Mouse (Mus musculus) layer of hippocampus, postnatal 14 days (tissue): ENCODE data around the gene Aldh1b1. TPM values are rescaled to one million over a fixed set of nuclear protein-coding genes. Genes with fewer than 3 reads are reported as not detected.

Experiments
- DNase-seq, 2 experiments: peaks; one replicate each; pipeline ENCODE4 v3.0.0; 2021 to 2022; ENCODE audit warnings: low spot score in 2 of 2, mixed read lengths in 1 of 2
- total RNA-seq, 2 experiments: library from RNA; stranded (reverse); gene quantifications; 2 replicates each; pipeline ENCODE4 v1.2.3; 2021

Aldh1b1 gene
- total RNA-seq, 2 experiments from 2014 or later, result 11.0 to 16.0 TPM

GRCm38 (mm10) chr4:45771619-45772018 lies 27.2 kb upstream of the Aldh1b1 start:
- DNase-seq, result peak; percentile 55 to 66

DNA sequence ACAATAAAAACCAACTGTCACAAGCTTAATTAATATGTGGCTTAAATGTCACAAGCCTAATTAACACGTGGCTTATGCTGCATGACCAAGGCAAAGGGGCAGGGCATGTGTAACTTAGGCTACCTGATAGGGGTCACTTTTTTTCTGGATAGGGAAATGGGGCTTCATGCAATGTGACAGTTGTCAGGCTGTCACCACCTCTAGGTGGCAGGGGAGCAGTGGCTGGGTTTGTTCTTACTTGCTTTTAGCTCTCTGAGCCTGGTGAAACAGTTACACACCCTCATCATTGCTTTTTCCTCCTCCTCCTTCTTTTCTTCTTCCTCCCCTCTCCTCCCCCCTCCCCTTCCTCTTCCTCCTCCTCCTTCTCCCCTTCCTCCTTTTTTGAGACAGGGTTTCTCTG lies 15.2 kb upstream of the Aldh1b1 start:
- no peak for DNase-seq

- DNase-seq, result no peak
Measured at GRCm38 (mm10) chr4:45785959-45786358, 12.9 kb upstream of the Aldh1b1 start.

GRCm38 (mm10) chr4:45786674-45787073 lies 12.1 kb upstream of the Aldh1b1 start:
- no peak for DNase-seq

DNA sequence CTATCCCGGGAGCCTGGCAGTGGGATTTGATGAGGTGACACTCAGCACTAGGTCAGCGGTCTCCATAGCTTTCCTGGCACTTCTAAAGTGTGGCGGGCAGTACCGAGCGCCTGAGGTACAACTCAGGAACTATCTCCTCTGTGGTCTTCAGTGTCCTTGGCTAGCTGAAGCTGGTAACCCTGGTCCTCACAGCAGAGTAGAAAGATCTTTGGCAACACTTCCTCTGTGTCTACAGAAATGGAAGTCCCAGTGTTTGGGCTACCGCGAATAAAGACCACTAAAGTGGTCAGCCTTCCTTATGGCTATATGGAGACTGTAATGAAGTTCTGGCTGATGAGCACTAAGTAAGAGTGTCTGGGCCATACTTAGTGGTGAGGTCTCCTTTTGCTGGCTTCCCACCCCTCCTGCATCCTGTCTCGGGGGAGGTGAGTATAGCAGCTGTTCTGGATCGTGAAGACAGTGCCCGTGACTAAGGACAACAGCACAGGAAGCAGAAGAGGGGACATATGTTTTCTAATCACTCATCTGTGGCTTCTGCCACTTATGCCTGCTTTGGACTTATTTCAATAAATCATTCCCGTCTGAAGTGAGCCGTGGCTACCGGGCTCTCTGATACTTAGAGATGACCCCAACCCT lies 10.3 kb upstream of the Aldh1b1 start:
- DNase-seq, result no peak

- peak; percentile 38 to 54 for DNase-seq
Measured at GRCm38 (mm10) chr4:45789263-45789958, 9.4 kb upstream of the Aldh1b1 start.

DNA sequence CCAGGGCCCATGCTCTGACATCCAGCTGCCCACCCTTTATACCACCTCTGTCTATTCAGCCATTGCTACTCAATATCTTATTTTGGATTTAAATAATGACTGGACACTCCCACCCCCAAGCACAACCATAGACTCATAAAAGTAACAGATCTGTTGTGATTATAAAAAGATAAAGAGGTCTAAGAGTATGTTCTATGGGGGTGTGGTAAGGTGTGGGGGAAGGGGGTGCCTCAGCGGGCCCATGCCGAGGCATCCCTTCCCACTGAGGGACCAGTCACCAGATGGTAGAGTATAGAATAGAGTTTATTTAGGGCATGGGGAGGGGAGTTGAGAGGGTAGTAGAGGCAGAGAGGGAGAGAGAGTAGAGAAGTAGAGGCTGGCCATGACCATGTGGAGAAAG lies 8.8 kb upstream of the Aldh1b1 start:
- DNase-seq, result no peak

GRCm38 (mm10) chr4:45795191-45795811 lies 3.5 kb upstream of the Aldh1b1 start:
- no peak for DNase-seq

DNA sequence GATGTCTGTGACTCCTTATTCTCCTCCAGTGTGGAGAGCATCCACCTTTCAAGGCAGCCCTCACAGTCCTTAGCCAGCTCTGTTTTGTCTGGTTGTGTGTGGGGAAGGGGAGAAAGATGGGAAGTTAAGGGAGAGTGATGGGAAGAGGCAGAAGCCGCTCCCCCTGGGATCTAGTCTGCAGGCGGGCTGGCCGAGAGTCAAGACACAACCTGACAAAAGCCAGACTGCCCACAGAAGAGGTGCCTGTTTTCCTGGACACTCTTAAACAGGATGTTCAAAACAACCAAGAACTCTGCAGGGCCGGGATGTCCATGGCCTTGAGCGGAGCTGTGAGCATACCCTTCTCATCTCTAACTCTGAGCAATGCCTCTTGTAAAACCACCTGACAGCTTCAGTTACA lies 2.1 kb upstream of the Aldh1b1 start:
- DNase-seq, result no peak

GRCm38 (mm10) chr4:45799956-45800537 lies 1.2 kb downstream of the Aldh1b1 start:
- DNase-seq, result no peak

GRCm38 (mm10) chr4:45802900-45803299 lies 4.1 kb downstream of the Aldh1b1 start:
- no peak for DNase-seq

GRCm38 (mm10) chr4:45808034-45808433 lies 9.2 kb downstream of the Aldh1b1 start:
- no peak for DNase-seq

DNA sequence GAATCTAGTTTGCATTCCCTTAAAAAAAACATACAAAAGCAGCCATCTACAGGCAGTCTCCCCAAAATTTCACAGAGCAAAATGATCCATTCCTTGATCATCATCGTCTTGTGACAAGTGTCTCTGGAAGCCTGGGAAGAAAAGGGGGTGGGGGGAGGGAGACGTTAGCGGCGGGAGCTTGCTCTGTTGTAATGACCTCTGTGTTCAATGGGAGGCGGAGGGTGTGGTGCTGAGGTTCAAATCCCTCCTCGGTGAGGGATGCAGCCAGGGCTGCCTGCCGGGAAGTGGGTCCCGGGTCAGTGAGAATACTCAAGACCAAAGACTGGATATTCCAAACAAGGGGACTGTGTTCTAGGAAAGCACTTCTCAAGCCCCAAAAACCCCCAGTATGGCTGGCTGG lies 12.4 kb downstream of the Aldh1b1 start:
- no peak for DNase-seq

GRCm38 (mm10) chr4:45815542-45815941 lies 16.7 kb downstream of the Aldh1b1 start:
- peak; percentile 55 to 60 for DNase-seq

GRCm38 (mm10) chr4:45818814-45819207 lies 20.0 kb downstream of the Aldh1b1 start:
- DNase-seq, result no peak

DNA sequence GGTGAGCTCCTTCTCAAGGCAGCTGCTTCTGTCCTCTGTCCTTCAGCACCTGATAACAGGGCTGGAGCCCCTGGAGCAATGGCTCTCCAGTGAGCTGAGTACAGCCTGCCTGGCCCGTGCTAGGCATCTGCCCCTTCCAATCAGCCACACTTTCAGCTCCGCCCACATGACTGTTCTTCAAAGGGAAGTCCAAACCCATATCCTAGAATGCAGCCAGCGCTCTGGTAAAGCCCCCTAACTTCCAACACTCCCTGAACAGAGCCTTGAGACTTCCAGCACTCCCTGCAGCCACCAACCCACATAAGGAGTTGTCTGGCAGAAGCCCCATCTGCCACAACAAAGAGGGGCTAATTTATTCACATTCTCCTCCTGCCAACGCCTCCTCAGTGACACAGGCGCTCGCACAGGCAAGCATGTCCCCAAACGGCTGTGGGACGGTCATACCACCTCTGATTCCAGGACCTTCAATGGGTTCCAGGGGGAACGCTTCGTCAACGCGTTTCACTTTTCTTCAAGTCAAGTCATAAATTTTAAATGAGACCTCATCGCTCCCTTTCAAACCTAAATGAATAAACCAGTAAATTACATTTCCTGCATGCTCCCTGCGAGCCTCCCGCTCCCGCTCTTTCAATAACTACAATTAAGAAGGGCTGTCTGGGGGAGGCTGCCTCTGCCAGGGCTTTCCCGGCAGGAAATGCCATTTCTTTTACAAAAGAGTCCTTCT lies 20.5 kb downstream of the Aldh1b1 start:
- peak; percentile 50 to 58 for DNase-seq

DNA sequence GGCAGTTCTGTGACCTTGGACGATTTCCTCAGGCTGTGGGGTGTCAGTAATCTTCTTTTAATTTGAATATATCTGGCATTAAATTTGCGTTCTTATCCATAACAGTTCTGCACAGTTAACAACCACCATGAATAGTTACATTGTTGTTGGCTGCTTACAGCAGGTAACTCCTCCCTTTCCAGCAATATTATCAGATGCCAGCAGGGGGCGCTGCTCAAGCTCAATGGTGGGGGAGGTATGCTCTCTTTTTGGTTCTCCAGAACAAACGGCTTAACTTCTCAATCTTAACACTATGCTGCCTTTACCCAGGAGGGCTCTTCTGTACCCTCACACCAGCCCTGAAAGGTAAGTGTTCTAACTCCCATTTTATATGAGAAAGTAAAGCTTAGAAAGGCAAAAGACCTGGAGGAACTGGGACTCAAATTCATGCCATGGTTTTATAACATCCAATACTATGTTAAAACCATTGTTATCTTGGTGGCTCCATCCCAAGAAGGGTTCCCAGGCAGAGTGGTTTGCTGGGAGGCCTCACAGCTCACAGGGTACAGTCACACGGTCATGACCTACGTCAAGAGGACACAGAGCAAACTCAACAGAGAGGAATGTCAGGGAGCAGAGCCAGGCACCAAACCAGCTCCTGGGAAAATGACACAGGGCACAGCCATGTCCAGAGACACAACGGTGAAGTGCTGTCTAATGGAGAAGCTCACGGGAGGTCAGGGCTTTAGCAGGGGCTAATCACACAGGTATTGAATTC lies 21.4 kb downstream of the Aldh1b1 start:
- peak; percentile 78 to 80 for DNase-seq

DNA sequence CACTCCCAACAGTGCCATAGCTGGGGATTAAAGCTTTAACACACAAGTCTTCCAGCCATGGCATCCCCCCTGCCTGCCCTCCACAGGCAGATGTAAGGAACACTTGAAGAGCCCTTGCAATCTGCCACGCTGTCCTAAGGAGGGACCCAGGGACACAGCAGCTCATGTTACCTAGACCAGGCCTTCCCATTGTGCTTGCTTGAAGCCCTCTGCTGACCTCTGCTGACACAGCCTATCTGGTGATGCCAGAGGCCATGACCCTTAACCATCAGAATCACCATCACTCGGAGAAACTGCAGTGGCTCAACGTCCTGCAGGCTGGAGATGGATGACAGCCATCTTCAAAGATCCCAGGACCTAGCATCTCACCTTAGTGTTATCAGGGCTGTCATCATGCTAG lies 23.2 kb downstream of the Aldh1b1 start:
- DNase-seq, result no peak

DNA sequence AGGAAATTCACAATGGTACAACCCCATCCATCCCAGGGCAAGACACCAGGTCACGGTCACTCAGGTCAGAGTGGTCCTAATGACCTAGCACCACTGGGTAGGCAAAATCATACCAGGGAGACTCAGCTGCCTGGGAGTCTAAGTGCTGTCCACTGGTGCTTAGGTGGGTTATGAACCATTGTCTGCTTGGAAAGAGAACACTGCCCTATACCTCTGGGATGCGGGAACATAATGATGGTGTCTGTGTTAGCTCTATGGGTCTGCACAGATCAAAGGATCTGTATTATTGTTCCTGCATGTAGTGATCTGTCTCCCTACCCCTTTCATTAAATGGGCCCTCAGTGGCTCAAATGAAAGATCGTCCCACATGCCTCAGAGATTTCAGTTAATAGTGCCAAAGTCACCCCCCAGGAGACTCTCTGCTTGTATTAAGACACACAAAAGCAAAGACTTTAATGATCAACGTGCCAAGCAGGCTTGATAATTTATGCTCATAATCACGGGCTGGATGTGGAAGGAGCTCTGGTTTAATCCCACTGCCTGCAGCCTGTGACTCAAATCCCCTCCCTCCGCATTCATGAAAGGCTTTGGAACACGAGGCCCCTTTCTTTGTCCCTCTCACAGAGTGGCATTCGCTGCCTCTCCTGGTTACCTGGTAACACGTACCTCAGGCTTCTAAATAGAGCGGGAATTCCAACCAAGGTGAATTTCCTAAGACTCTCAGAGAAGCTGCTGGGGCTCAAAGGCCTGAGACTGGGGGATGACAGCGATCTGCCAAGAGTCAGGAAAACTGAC lies 24.2 kb downstream of the Aldh1b1 start:
- no peak for DNase-seq
